12 mouse cellular contexts compared by ENCODE assay signal in genomic region chr8:117373001-117373428, GRCm38 (mm10).
DNase-seq lines count a peak whose midpoint lies in the region; ATAC-seq lines count a peak whose summit lies in the region.
"Had no signal": no experiment of that assay in that cellular context is flagged by ENCODE, and none has a peak within 500 bp of the region (broad histone marks: within the 10 kb centered on the region; RNA-seq: fewer than 3 reads in every experiment).

No protein-coding gene starts in this region.

- H3K9ac ChIP-seq in hindbrain, embryonic 14.5 days, result no peak overlapping the region
- no peak overlapping the region for H3K9ac ChIP-seq in hindbrain, embryonic 11.5 days (ENCODE audit: low read depth, low read length)
- no peak overlapping the region for H3K9ac ChIP-seq in midbrain, embryonic 15.5 days
- no peak overlapping the region for H3K9ac ChIP-seq in neural tube, embryonic 15.5 days (replicated peaks)
- H3K9ac ChIP-seq: lung, embryonic 14.5 days had no signal

- WGBS in hindbrain, embryonic 14.5 days, result 72% methylated on average over 11 of the region's 11 CpGs
- 86% methylated on average over 11 of the region's 11 CpGs for WGBS in hindbrain, embryonic 11.5 days
- WGBS in midbrain, embryonic 15.5 days, result 63% methylated on average over 11 of the region's 11 CpGs
- 87% methylated on average over 11 of the region's 11 CpGs for WGBS in midbrain, embryonic 10.5 days
- WGBS in neural tube, embryonic 15.5 days, result 52% methylated on average over 11 of the region's 11 CpGs

- H3K36me3 ChIP-seq in hindbrain, embryonic 14.5 days (replicated peaks; ENCODE audit: control insufficient read depth, insufficient read depth), result no peaks in the 10 kb centered on the region; the same call in 1 of the 2 replicates
- H3K36me3 ChIP-seq in hindbrain, embryonic 11.5 days (ENCODE audit: control insufficient read depth, insufficient read depth, low read length), result no peaks in the 10 kb centered on the region
- H3K36me3 ChIP-seq in midbrain, embryonic 15.5 days (replicated peaks), result no peaks in the 10 kb centered on the region
- peaks cover 12% of the 10 kb centered on the region; the same call in 1 of the 2 replicates for H3K36me3 ChIP-seq in midbrain, embryonic 10.5 days
- H3K36me3 ChIP-seq in neural tube, embryonic 15.5 days, result no peaks in the 10 kb centered on the region

- H3K4me1 ChIP-seq in hindbrain, embryonic 14.5 days (replicated peaks; ENCODE audit: control insufficient read depth, insufficient read depth, low read length), result peaks cover 38% of the 10 kb centered on the region
- peaks cover 11% of the 10 kb centered on the region for H3K4me1 ChIP-seq in hindbrain, embryonic 11.5 days (replicated peaks; ENCODE audit: control insufficient read depth, insufficient read depth, low read length)
- peaks cover 54% of the 10 kb centered on the region for H3K4me1 ChIP-seq in midbrain, embryonic 15.5 days
- peaks cover 46% of the 10 kb centered on the region for H3K4me1 ChIP-seq in midbrain, embryonic 10.5 days
- peaks cover 46% of the 10 kb centered on the region for H3K4me1 ChIP-seq in brown adipose tissue, adult 24 weeks (ENCODE audit: control insufficient read depth, insufficient read depth, insufficient read length, low read length)
- peaks cover 74% of the 10 kb centered on the region for H3K4me1 ChIP-seq in neural tube, embryonic 15.5 days

- no peaks in the 10 kb centered on the region for H3K27me3 ChIP-seq in hindbrain, embryonic 14.5 days (ENCODE audit: control insufficient read depth, insufficient read depth, low read length)
- H3K27me3 ChIP-seq in hindbrain, embryonic 11.5 days (ENCODE audit: control insufficient read depth, insufficient read depth, low read length), result no peaks in the 10 kb centered on the region
- no peaks in the 10 kb centered on the region for H3K27me3 ChIP-seq in midbrain, embryonic 15.5 days (replicated peaks)
- H3K27me3 ChIP-seq in midbrain, embryonic 10.5 days (ENCODE audit: low read depth, poor library complexity, severe bottlenecking), result no peaks in the 10 kb centered on the region
- H3K27me3 ChIP-seq in neural tube, embryonic 15.5 days (replicated peaks), result no peaks in the 10 kb centered on the region

- DNase-seq in hindbrain, embryonic 14.5 days (ENCODE audit: low spot score), result peak; percentile 48
- no peak for DNase-seq in hindbrain, embryonic 11.5 days (ENCODE audit: low spot score)
- no peak for DNase-seq in midbrain, embryonic 10.5 days (ENCODE audit: low spot score)
- DNase-seq in left cerebral cortex, postnatal 4 days, result no peak
- no peak for DNase-seq in spleen, postnatal 4 days (ENCODE audit: low spot score in 2 of 2)
- DNase-seq: adrenal gland, postnatal 25 days; cerebellum, postnatal 14 days; lung, embryonic 14.5 days; thymus, postnatal 36 days had no signal

- no peak overlapping the region for H3K4me2 ChIP-seq in hindbrain, embryonic 14.5 days (replicated peaks)
- H3K4me2 ChIP-seq in hindbrain, embryonic 11.5 days (replicated peaks; ENCODE audit: low read depth, low read length), result no peak overlapping the region
- H3K4me2 ChIP-seq in midbrain, embryonic 15.5 days, result no peak overlapping the region
- H3K4me2 ChIP-seq in neural tube, embryonic 15.5 days, result no peak overlapping the region
- H3K4me2 ChIP-seq: lung, embryonic 14.5 days had no signal

- no peak overlapping the region for H3K27ac ChIP-seq in hindbrain, embryonic 14.5 days
- no peak overlapping the region for H3K27ac ChIP-seq in hindbrain, embryonic 11.5 days (ENCODE audit: low read depth, low read length)
- H3K27ac ChIP-seq in midbrain, embryonic 15.5 days, result peak overlapping the region; percentile 50
- no peak overlapping the region for H3K27ac ChIP-seq in midbrain, embryonic 10.5 days (replicated peaks)
- 0 out of 2 replicates have a peak overlapping the region, but pooled peaks have one; percentile 17 for H3K27ac ChIP-seq in brown adipose tissue, adult 24 weeks (replicated peaks; ENCODE audit: low read depth, low read length)
- H3K27ac ChIP-seq in neural tube, embryonic 15.5 days (replicated peaks), result peak overlapping the region; percentile 28; the same call in 1 of the 2 replicates

- no peaks in the 10 kb centered on the region for H3K9me3 ChIP-seq in hindbrain, embryonic 14.5 days (ENCODE audit: control insufficient read depth, low read length)
- no peaks in the 10 kb centered on the region for H3K9me3 ChIP-seq in hindbrain, embryonic 11.5 days (ENCODE audit: control insufficient read depth, low read length)
- H3K9me3 ChIP-seq in midbrain, embryonic 15.5 days, result no peaks in the 10 kb centered on the region
- no peaks in the 10 kb centered on the region for H3K9me3 ChIP-seq in midbrain, embryonic 10.5 days (replicated peaks)
- no peaks in the 10 kb centered on the region for H3K9me3 ChIP-seq in neural tube, embryonic 15.5 days (replicated peaks)

- no peak overlapping the region for H3K4me3 ChIP-seq in hindbrain, embryonic 14.5 days (replicated peaks; ENCODE audit: low read length)
- no peak overlapping the region for H3K4me3 ChIP-seq in hindbrain, embryonic 11.5 days (ENCODE audit: low read depth, low read length)
- no peak overlapping the region for H3K4me3 ChIP-seq in midbrain, embryonic 15.5 days
- H3K4me3 ChIP-seq in midbrain, embryonic 10.5 days, result no peak overlapping the region
- no peak overlapping the region for H3K4me3 ChIP-seq in brown adipose tissue, adult 24 weeks (ENCODE audit: insufficient read depth, low read depth, low read length)
- H3K4me3 ChIP-seq in neural tube, embryonic 15.5 days (replicated peaks), result no peak overlapping the region

- intact Hi-C loops in left cerebral cortex, postnatal 4 days (cut with DNase I), result no loop called here

- no peak for ATAC-seq in hindbrain, embryonic 14.5 days (ENCODE audit: low FRiP score)
- ATAC-seq in hindbrain, embryonic 11.5 days (ENCODE audit: low FRiP score), result no peak
- no peak for ATAC-seq in midbrain, embryonic 15.5 days (replicated peaks)
- no peak for ATAC-seq in neural tube, embryonic 15.5 days (ENCODE audit: low FRiP score)

Comparison
In these comparisons a context has a peak if more than half of its experiments do, and no peak if none do; other contexts are left out.
1. H3K27ac ChIP-seq: peak in midbrain, embryonic 15.5 days (single experiment), brown adipose tissue, adult 24 weeks (single experiment) and neural tube, embryonic 15.5 days (single experiment); none in hindbrain, embryonic 14.5 days (single experiment), hindbrain, embryonic 11.5 days (single experiment) and midbrain, embryonic 10.5 days (single experiment).